Mouse (Mus musculus) MEL (cell line): Measurements from ENCODE around the gene Myo7a. TPM values are rescaled to one million over a fixed set of nuclear protein-coding genes. Genes with fewer than 3 reads are reported as not detected.
A peak's percentile ranks its signal among the peaks of the same experiment; 100 is the strongest.

Experiments
- DNase-seq: peaks from one replicate; pipeline ENCODE4 v3.0.0; 2011; ENCODE audit warnings: low read depth, low spot score
- H3K27ac ChIP-seq: 2 replicates; pipeline ENCODE4 v1.5.1; 2012; ENCODE audit warnings: low read depth, mild to moderate bottlenecking, control low read depth, low read length, moderate library complexity; ENCODE audit not compliant: control insufficient read depth
- H3K27me3 ChIP-seq, 2 experiments: fragments of 150-350 bp in 1 of 2; sonication (generic) in 1 of 2; 2 replicates each; pipeline ENCODE4 v1.6.1; 2012; ENCODE audit warnings: low read length in 2 of 2, mild to moderate bottlenecking in 2 of 2, improper control_type of control experiment in 1 of 2, moderate library complexity in 1 of 2; ENCODE audit not compliant: insufficient read depth in 2 of 2, control insufficient read depth in 1 of 2
- H3K36me3 ChIP-seq, 2 experiments: 2 replicates each; pipeline ENCODE4 v1.6.1; 2012 to 2014; ENCODE audit warnings: low read length in 2 of 2, improper control_type of control experiment in 1 of 2, inconsistent platforms in 1 of 2, mild to moderate bottlenecking in 1 of 2; ENCODE audit not compliant: insufficient read depth in 2 of 2, control insufficient read depth in 1 of 2
- H3K4me1 ChIP-seq, 2 experiments: fragments of 150-350 bp in 1 of 2; sonication (generic) in 1 of 2; 2 replicates each; pipeline ENCODE4 v1.6.1; 2012; ENCODE audit warnings: low read length in 2 of 2, improper control_type of control experiment in 1 of 2, mild to moderate bottlenecking in 1 of 2; ENCODE audit not compliant: insufficient read depth in 2 of 2, control insufficient read depth in 1 of 2
- H3K4me3 ChIP-seq, 2 experiments: fragments of 150-350 bp in 1 of 2; sonication (generic) in 1 of 2; 2 replicates each; pipeline ENCODE4 v1.5.1; 2012; ENCODE audit warnings: low read depth in 2 of 2, low read length in 2 of 2, mild to moderate bottlenecking in 2 of 2, moderate library complexity in 2 of 2, control low read depth in 1 of 2, improper control_type of control experiment in 1 of 2; ENCODE audit not compliant: control insufficient read depth in 1 of 2, insufficient read depth in 1 of 2
- H3K79me2 ChIP-seq: 2 replicates; pipeline ENCODE4 v1.6.1; 2012; ENCODE audit warnings: mild to moderate bottlenecking, low read length, moderate library complexity; ENCODE audit not compliant: control insufficient read depth, poor library complexity, insufficient read depth
- H3K9ac ChIP-seq: 2 replicates; pipeline ENCODE4 v1.6.1; 2012; ENCODE audit warnings: low read depth, mild to moderate bottlenecking, control low read depth, low read length, moderate library complexity; ENCODE audit not compliant: control insufficient read depth, poor library complexity, severe bottlenecking
- H3K9me3 ChIP-seq: fragments of 150-350 bp; sonication (generic); replicated peaks from 2 replicates; pipeline ENCODE4 v1.6.1; 2012; ENCODE audit warnings: mild to moderate bottlenecking, low read length, improper control_type of control experiment, moderate library complexity; ENCODE audit not compliant: insufficient read depth
- BHLHE40 ChIP-seq: IDR thresholded peaks from 2 replicates; pipeline ENCODE4 v1.6.1; 2012; ENCODE audit warnings: low read depth, mild to moderate bottlenecking, inconsistent platforms, low read length, improper control_type of control experiment, borderline replicate concordance
- CHD1 ChIP-seq: IDR thresholded peaks from 2 replicates; pipeline ENCODE4 v1.6.1; 2012; ENCODE audit warnings: low read depth, mild to moderate bottlenecking, inconsistent platforms, low read length, improper control_type of control experiment
- CTCF ChIP-seq, 3 experiments: IDR thresholded peaks in 2 of 3; conservative IDR thresholded peaks in 1 of 3; 2 replicates each; pipeline ENCODE4 v1.5.1; 2011 to 2012; ENCODE audit warnings: low read length in 3 of 3, low read depth in 2 of 3, mild to moderate bottlenecking in 2 of 3, improper control_type of control experiment in 1 of 3, inconsistent platforms in 1 of 3, mixed read lengths in 1 of 3, moderate library complexity in 1 of 3; ENCODE audit not compliant: control insufficient read depth in 1 of 3, insufficient read depth in 1 of 3, poor library complexity in 1 of 3, severe bottlenecking in 1 of 3
- E2F4 ChIP-seq: IDR thresholded peaks from 2 replicates; pipeline ENCODE4 v1.6.1; 2011; ENCODE audit warnings: low read depth, low read length, improper control_type of control experiment, borderline replicate concordance
- GABPA ChIP-seq: IDR thresholded peaks from 2 replicates; pipeline ENCODE4 v1.6.1; 2012; ENCODE audit warnings: low read depth, mild to moderate bottlenecking, inconsistent platforms, low read length, improper control_type of control experiment, moderate library complexity
- GATA1 ChIP-seq: IDR thresholded peaks from 2 replicates; pipeline ENCODE4 v1.6.1; 2011; ENCODE audit warnings: low read depth, low read length, improper control_type of control experiment
- JUND ChIP-seq: IDR thresholded peaks from 2 replicates; pipeline ENCODE4 v1.6.1; 2011; ENCODE audit warnings: low read depth, mild to moderate bottlenecking, improper control_type of control experiment, low read length
- KAT2A ChIP-seq: conservative IDR thresholded peaks from 2 replicates; pipeline ENCODE4 v1.6.1; 2012; ENCODE audit warnings: low read depth, low read length, improper control_type of control experiment, inconsistent platforms
- MAFK ChIP-seq: IDR thresholded peaks from 2 replicates; pipeline ENCODE4 v1.6.1; 2011; ENCODE audit warnings: low read depth, mild to moderate bottlenecking, low read length, improper control_type of control experiment, borderline replicate concordance
- MAX ChIP-seq: IDR thresholded peaks from 2 replicates; pipeline ENCODE4 v1.6.1; 2011; ENCODE audit warnings: low read length, improper control_type of control experiment
- MAZ ChIP-seq: IDR thresholded peaks from 2 replicates; pipeline ENCODE4 v1.6.1; 2012; ENCODE audit warnings: low read depth, mild to moderate bottlenecking, inconsistent platforms, low read length, improper control_type of control experiment
- MEF2A ChIP-seq: IDR thresholded peaks from 2 replicates; pipeline ENCODE4 v1.6.1; 2014; ENCODE audit warnings: low read depth, mild to moderate bottlenecking, inconsistent platforms, low read length, improper control_type of control experiment; ENCODE audit not compliant: poor library complexity, insufficient replicate concordance, severe bottlenecking; ENCODE audit errors: extremely low read depth
- NELFE ChIP-seq: IDR thresholded peaks from 2 replicates; pipeline ENCODE4 v1.6.1; 2011; ENCODE audit warnings: low read depth, low read length, improper control_type of control experiment
- NRF1 ChIP-seq: IDR thresholded peaks from 2 replicates; pipeline ENCODE4 v1.6.1; 2014; ENCODE audit warnings: low read depth, mild to moderate bottlenecking, inconsistent platforms, low read length, improper control_type of control experiment, moderate library complexity; ENCODE audit not compliant: poor library complexity, insufficient read depth, severe bottlenecking
- POLR2AphosphoS5 ChIP-seq: IDR thresholded peaks from 2 replicates; pipeline ENCODE4 v1.6.1; 2012; ENCODE audit warnings: low read depth, borderline replicate concordance, mild to moderate bottlenecking, inconsistent platforms, low read length, moderate library complexity, mixed read lengths
- RAD21 ChIP-seq: IDR thresholded peaks from 2 replicates; pipeline ENCODE4 v1.6.1; 2011; ENCODE audit warnings: mild to moderate bottlenecking, low read depth, low read length, improper control_type of control experiment
- RCOR1 ChIP-seq: IDR thresholded peaks from 2 replicates; pipeline ENCODE4 v1.6.1; 2012; ENCODE audit warnings: low read depth, mild to moderate bottlenecking, inconsistent platforms, low read length, improper control_type of control experiment
- SIN3A ChIP-seq: IDR thresholded peaks from 2 replicates; pipeline ENCODE4 v1.6.1; 2012; ENCODE audit warnings: low read length, improper control_type of control experiment, inconsistent platforms
- SMC3 ChIP-seq: IDR thresholded peaks from 2 replicates; pipeline ENCODE4 v1.6.1; 2011; ENCODE audit warnings: low read depth, low read length, improper control_type of control experiment
- UBTF ChIP-seq: IDR thresholded peaks from 2 replicates; pipeline ENCODE4 v1.6.1; 2012; ENCODE audit warnings: low read depth, mild to moderate bottlenecking, inconsistent platforms, low read length, improper control_type of control experiment, moderate library complexity, borderline replicate concordance; ENCODE audit not compliant: insufficient read depth
- USF1 ChIP-seq: IDR thresholded peaks from 2 replicates; pipeline ENCODE4 v1.6.1; 2014; ENCODE audit warnings: low read depth, mild to moderate bottlenecking, inconsistent platforms, low read length, improper control_type of control experiment, moderate library complexity
- USF2 ChIP-seq, 2 experiments: IDR thresholded peaks; 2 replicates each; pipeline ENCODE4 v1.6.1; 2011 to 2012; ENCODE audit warnings: improper control_type of control experiment in 2 of 2, low read length in 2 of 2, borderline replicate concordance in 1 of 2, inconsistent platforms in 1 of 2, low read depth in 1 of 2, mild to moderate bottlenecking in 1 of 2; ENCODE audit not compliant: insufficient read depth in 1 of 2
- ZKSCAN1 ChIP-seq: IDR thresholded peaks from 2 replicates; pipeline ENCODE4 v1.6.1; 2012; ENCODE audit warnings: low read depth, mild to moderate bottlenecking, inconsistent platforms, low read length, improper control_type of control experiment, moderate library complexity
- ZMIZ1 ChIP-seq: IDR thresholded peaks from 2 replicates; pipeline ENCODE4 v1.6.1; 2012; ENCODE audit warnings: low read depth, mild to moderate bottlenecking, inconsistent platforms, low read length, improper control_type of control experiment, moderate library complexity
- polyA plus RNA-seq, 2 experiments: library from polyadenylated mRNA; stranded (reverse) in 1 of 2; unstranded in 1 of 2; fragments of >175 nt in 1 of 2; fragments of >200 nt in 1 of 2; gene quantifications; 2 replicates each; pipeline versions ENCODE4 v1.2.1 to v1.2.4; 2012; ENCODE audit warnings: low replicate concordance in 2 of 2, low read depth in 1 of 2; ENCODE audit not compliant: insufficient read length in 2 of 2, insufficient read depth in 1 of 2, missing spikeins in 1 of 2
- total RNA-seq: library from RNA; depleted of rRNA; stranded (reverse); fragments of 300-350 nt; gene quantifications from 2 replicates; pipeline ENCODE4 v1.2.3, GENCODE M21; 2012

Gene Myo7a
- total and polyA plus RNA-seq, 3 experiments = 1.4 to 7.5 TPM; not detected in 1

GRCm38 (mm10) chr7:98103942-98104292 is 15.4 kb downstream of the Myo7a start:
- Histone ChIP-seq H3K9me3 (no peaks in the 10 kb centered on the region), H3K79me2 (no peaks in the 10 kb centered on the region), H3K4me3 (no peak overlapping the region), H3K9ac (no peak overlapping the region), H3K36me3 (no peaks in the 10 kb centered on the region), H3K27ac (no peak overlapping the region), H3K4me1 (no peaks in the 10 kb centered on the region), H3K27me3 (no peaks in the 10 kb centered on the region)
- TF ChIP-seq MAZ (no peak), MAX (no peak), MEF2A (no peak), NELFE (no peak), USF1 (no peak), UBTF (no peak), JUND (no peak), RCOR1 (no peak), CTCF (IDR thresholded peaks at IDR 0.05 in 2 of 3, conservative IDR thresholded peaks at IDR 0.05 in 1 of 3; ENCODE audit: control insufficient read depth in 1 of 3, insufficient read depth in 1 of 3, low read depth in 2 of 3, low read length in 3 of 3, poor library complexity in 1 of 3, severe bottlenecking in 1 of 3) (no peak), KAT2A (no peak), BHLHE40 (no peak), ZMIZ1 (no peak), E2F4 (no peak), POLR2AphosphoS5 (no peak), ZKSCAN1 (no peak), GATA1 (no peak), SIN3A (no peak), MAFK (no peak), CHD1 (no peak), RAD21 (no peak)
- no peak for DNase-seq

- Histone ChIP-seq H3K27ac (no peak overlapping the region), H3K79me2 (no peaks in the 10 kb centered on the region), H3K4me1 (no peaks in the 10 kb centered on the region), H3K36me3 (no peaks in the 10 kb centered on the region), H3K27me3 (no peaks in the 10 kb centered on the region), H3K9ac (peak overlapping the region; percentile 34; the same call in 1 of the 2 replicates), H3K9me3 (no peaks in the 10 kb centered on the region), H3K4me3 (peak overlapping the region in 1 of 2 experiments; percentile 16; a peak in 3 of 4 replicates)
- TF ChIP-seq CTCF (IDR thresholded peaks at IDR 0.05 in 2 of 3, conservative IDR thresholded peaks at IDR 0.05 in 1 of 3; ENCODE audit: control insufficient read depth in 1 of 3, insufficient read depth in 1 of 3, low read depth in 2 of 3, low read length in 3 of 3, poor library complexity in 1 of 3, severe bottlenecking in 1 of 3) (peak; percentile 45 to 48 (median 47)), NRF1 (0 out of 2 replicates have a peak, but pooled peaks have one; percentile 17), MAX (no peak), USF1 (peak; percentile 80), USF2 (IDR thresholded peaks at IDR 0.05; ENCODE audit: borderline replicate concordance in 1 of 2, insufficient read depth in 1 of 2, low read depth in 1 of 2, low read length in 2 of 2) (0 out of 4 replicates have a peak, but pooled peaks of 1 of the 2 experiments have one; percentile 14), GABPA (no peak), NELFE (no peak), SMC3 (peak; percentile 41), JUND (peak; percentile 79; the same call in 1 of the 2 replicates)
- peak; percentile 74 for DNase-seq
Measured at GRCm38 (mm10) chr7:98103002-98103941, 16.1 kb downstream of the Myo7a start.
